Mouse (Mus musculus): Measurements from ENCODE around the gene Lsamp.

- TF ChIP-seq GATA1 (IDR thresholded peaks at IDR 0.05; ENCODE audit: low read length) (no peak), TAL1 (IDR thresholded peaks at IDR 0.05; ENCODE audit: low read length) (no peak)
Observed at GRCm38 (mm10) chr16:40555608-40556007, 571.4 kb downstream of the Lsamp start.
